Mouse (Mus musculus) brain, embryonic 14.5 days (tissue): ENCODE results near the gene Fam71f2.

Experiments
- CTCF ChIP-seq: fragments of 200-500 bp; IDR thresholded peaks from 2 replicates; pipeline ENCODE4 v1.5.1; 2012; ENCODE audit warnings: inconsistent platforms, mild to moderate bottlenecking, moderate library complexity, borderline replicate concordance; ENCODE audit not compliant: insufficient read depth, insufficient read length; ENCODE audit errors: extremely low read depth
- POLR2A ChIP-seq: fragments of 200-500 bp; IDR thresholded peaks from 2 replicates; pipeline ENCODE4 v1.6.1; 2012; ENCODE audit warnings: mild to moderate bottlenecking, inconsistent platforms, borderline replicate concordance; ENCODE audit not compliant: poor library complexity, insufficient read depth, insufficient read length, severe bottlenecking; ENCODE audit errors: extremely low read depth

DNA sequence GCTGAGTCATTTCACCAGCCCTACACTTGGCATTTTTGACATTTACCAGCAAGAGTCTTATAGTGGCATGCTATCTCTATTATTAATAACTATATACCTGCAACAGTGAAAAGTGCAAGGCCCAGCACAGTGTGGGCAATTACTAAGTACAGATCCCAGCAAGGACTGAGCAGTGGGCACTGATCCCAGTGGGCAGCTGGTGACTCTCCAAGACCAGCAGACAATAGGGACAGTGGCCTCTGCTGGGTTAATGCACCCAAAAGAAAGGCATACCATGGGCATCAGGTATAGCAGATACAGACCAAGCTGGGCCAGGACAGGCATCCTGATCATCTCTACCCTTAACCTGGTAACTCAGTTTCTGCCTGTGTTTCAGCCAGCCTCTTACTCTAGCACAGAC, 23.9 kb downstream of the Fam71f2 start:
- TF ChIP-seq POLR2A (no peak), CTCF (no peak)
